Mouse (Mus musculus): ENCODE results near the gene Pip5k1b. TPM values are rescaled to one million over a fixed set of nuclear protein-coding genes. Genes with fewer than 3 reads are reported as not detected.
A peak's percentile ranks its signal among the peaks of the same experiment; 100 is the strongest.

Pip5k1b gene
- polyA plus RNA-seq, 1 experiment from 2014 or later: 22.1 TPM

- H3K27me3 ChIP-seq (replicated peaks; ENCODE audit: control insufficient read depth, insufficient read depth, low read length): no peaks in the 10 kb centered on the region
- no peaks in the 10 kb centered on the region for H3K36me3 ChIP-seq (ENCODE audit: control insufficient read depth, insufficient read depth, low read length)
- H3K4me2 ChIP-seq (ENCODE audit: low read depth, low read length): no peak overlapping the region
- WGBS: 89% methylated on average over 6 of the region's 6 CpGs
- H3K9ac ChIP-seq (ENCODE audit: low read depth, low read length): no peak overlapping the region
- no peak overlapping the region for H3K4me3 ChIP-seq (ENCODE audit: low read length)
- no peak overlapping the region for H3K27ac ChIP-seq (ENCODE audit: low read length)
- H3K9me3 ChIP-seq (ENCODE audit: control insufficient read depth, low read length): no peaks in the 10 kb centered on the region
- H3K4me1 ChIP-seq (ENCODE audit: control insufficient read depth, insufficient read depth, low read length): no peaks in the 10 kb centered on the region; the same call in 1 of the 2 replicates
- no peak for ATAC-seq
Measured at GRCm38 (mm10) chr19:24257962-24258361, 297.7 kb downstream of the Pip5k1b start.

- Histone ChIP-seq H3K9ac (ENCODE audit: low read depth, low read length) (no peak overlapping the region), H3K27me3 (replicated peaks; ENCODE audit: control insufficient read depth, insufficient read depth, low read length) (no peaks in the 10 kb centered on the region), H3K36me3 (ENCODE audit: control insufficient read depth, insufficient read depth, low read length) (no peaks in the 10 kb centered on the region), H3K9me3 (ENCODE audit: control insufficient read depth, low read length) (no peaks in the 10 kb centered on the region), H3K4me3 (ENCODE audit: low read length) (no peak overlapping the region), H3K27ac (ENCODE audit: low read length) (no peak overlapping the region), H3K4me1 (ENCODE audit: control insufficient read depth, insufficient read depth, low read length) (peaks cover 8% of the 10 kb centered on the region), H3K4me2 (ENCODE audit: low read depth, low read length) (no peak overlapping the region)
- no peak for ATAC-seq
- 31% methylated on average over 9 of the region's 9 CpGs for WGBS
Measured at GRCm38 (mm10) chr19:24253657-24254260, 301.9 kb downstream of the Pip5k1b start.

- peak; percentile 49; the same call in 1 of the 2 replicates for ATAC-seq
- H3K27me3 ChIP-seq (replicated peaks; ENCODE audit: control insufficient read depth, insufficient read depth, low read length): no peaks in the 10 kb centered on the region
- 0 out of 2 replicates have a peak overlapping the region, but pooled peaks have one; percentile 15 for H3K4me2 ChIP-seq (ENCODE audit: low read depth, low read length)
- H3K9ac ChIP-seq (ENCODE audit: low read depth, low read length): 0 out of 2 replicates have a peak overlapping the region, but pooled peaks have one; percentile 27
- no peak overlapping the region for H3K4me3 ChIP-seq (ENCODE audit: low read length)
- peaks cover 8% of the 10 kb centered on the region for H3K4me1 ChIP-seq (ENCODE audit: control insufficient read depth, insufficient read depth, low read length)
- peak overlapping the region; percentile 34 for H3K27ac ChIP-seq (ENCODE audit: low read length)
- H3K36me3 ChIP-seq (ENCODE audit: control insufficient read depth, insufficient read depth, low read length): no peaks in the 10 kb centered on the region
- H3K9me3 ChIP-seq (ENCODE audit: control insufficient read depth, low read length): no peaks in the 10 kb centered on the region
- 8% methylated on average over 6 of the region's 6 CpGs for WGBS
Measured at GRCm38 (mm10) chr19:24251869-24252268, 303.8 kb downstream of the Pip5k1b start.

Other genes with a start within 250 kb of the Pip5k1b start
- 35.2 and 37.5 TPM in 2 replicates for gene Fam122a, start 78.5 kb downstream of the Pip5k1b start, polyA plus RNA-seq (2015; fragmentation: Nextera tagmentation; extraction: Ambion mirVana)
- gene Tmem252, start 118.1 kb upstream of the Pip5k1b start, polyA plus RNA-seq (2015; fragmentation: Nextera tagmentation; extraction: Ambion mirVana): 3.8 and 4.8 TPM in 2 replicates